Mouse (Mus musculus): Measurements from ENCODE around the gene Slc38a6.
A peak's percentile ranks its signal among the peaks of the same experiment; 100 is the strongest.

Slc38a6 gene

GRCm38 (mm10) chr12:73393018-73393417 is 106.4 kb downstream of the Slc38a6 start:
- no peak for DNase-seq (ENCODE audit: low spot score in 2 of 2)

- no peak for DNase-seq (ENCODE audit: low spot score in 2 of 2)
These were observed 107.3 kb downstream of the Slc38a6 start for GRCm38 (mm10) chr12:73393881-73394291.

DNA sequence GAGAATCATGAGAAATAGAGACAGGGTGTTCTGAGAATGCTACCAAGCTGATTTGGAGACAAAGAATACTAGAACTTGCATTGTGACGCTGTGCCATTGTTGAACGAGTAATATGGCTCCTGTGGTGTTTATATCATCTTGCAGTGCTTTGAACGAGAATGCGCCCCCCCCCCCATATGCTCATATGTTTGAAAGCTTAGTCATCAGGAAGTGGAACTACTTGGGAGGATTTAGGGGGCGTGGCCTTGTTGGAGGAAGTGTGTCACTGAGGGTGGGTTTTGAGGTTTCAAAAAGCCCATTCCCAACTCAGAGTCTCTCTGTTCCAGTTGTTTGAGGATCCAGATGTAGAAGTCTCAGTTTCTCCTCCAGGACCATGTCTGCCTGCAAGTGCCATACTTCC is 108.0 kb downstream of the Slc38a6 start:
- no peak for DNase-seq (ENCODE audit: low spot score in 2 of 2)

DNA sequence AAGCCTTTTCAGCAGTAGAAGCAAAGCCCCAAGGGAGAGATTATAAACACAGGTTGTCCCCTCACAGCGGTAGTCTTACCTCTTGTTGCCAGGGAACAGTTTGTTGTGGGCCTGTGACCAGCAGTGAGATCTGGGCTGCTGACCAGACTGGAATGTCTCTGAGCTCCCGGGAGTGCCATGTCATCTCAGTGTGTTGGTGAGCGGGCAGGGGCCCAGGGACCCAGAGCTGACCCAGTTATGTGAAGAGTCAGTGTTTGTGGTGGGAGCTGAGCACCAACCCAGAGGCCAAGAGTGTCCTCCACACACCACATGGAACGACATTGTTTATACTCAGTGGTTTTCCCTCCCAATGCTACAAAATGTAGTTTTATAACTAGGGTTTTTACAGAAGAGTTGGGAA is 112.8 kb downstream of the Slc38a6 start:
- peak in 1 of 2 experiments; percentile 7 for DNase-seq (ENCODE audit: low spot score in 2 of 2)

DNA sequence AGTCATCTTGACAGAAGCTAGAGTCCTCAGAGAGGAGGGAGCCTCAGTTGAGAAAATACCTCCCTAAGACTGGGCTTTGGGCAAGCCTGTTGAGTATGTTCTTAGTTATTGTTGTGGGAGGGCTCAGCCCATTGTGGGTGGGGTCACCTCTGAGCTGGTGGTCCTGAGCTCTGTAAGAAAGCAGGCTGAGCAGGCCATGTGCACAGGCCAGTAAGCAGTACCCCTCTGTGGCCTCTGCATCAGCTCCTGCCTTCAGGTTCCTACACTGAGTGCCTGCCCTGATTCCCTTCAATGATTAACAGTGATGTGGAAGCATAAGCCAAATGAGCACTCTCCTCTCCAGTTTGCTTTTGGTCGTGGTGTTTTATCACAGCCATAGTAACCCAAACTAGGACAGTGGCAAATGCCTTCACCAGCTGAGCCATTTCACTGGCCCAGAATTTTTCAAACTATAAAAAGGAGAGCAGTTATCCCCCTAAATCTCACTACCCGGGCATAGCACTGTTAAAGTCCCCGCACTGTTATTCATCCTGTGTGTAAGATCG is 114.0 kb downstream of the Slc38a6 start:
- peak in 1 of 2 experiments; percentile 0 for DNase-seq (ENCODE audit: low spot score in 2 of 2)

DNA sequence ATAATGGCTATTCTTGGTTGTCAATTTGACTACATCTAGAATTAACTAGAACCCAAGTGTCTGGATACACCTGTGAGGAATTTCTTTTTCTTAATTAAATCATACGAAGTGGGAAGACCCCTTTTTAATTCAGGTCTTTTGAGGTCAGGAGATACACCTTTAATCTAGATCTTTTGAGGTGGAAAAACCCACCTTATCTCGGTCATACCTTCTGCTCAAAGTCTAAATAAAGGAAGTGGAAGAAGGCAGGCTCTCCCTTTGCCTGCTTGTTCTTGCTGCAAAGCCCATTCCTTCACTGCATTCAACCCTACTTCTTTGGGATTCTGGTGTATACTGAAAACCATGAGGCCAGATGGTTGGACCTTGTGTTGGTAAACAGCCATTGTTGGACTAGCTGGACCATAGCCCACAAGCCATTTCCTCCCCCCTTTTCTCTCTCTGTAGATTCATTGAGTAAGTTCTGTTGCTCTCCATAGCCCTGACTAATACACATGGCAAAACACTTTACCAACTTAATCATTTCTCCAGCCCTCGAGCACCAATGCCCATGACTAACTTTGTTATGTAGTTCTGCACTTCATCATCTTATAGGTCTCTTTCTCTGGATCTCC is 115.0 kb downstream of the Slc38a6 start:
- DNase-seq (ENCODE audit: low spot score in 2 of 2) = no peak

GRCm38 (mm10) chr12:73402137-73402712 is 115.6 kb downstream of the Slc38a6 start:
- DNase-seq (ENCODE audit: low spot score in 2 of 2) = no peak

DNA sequence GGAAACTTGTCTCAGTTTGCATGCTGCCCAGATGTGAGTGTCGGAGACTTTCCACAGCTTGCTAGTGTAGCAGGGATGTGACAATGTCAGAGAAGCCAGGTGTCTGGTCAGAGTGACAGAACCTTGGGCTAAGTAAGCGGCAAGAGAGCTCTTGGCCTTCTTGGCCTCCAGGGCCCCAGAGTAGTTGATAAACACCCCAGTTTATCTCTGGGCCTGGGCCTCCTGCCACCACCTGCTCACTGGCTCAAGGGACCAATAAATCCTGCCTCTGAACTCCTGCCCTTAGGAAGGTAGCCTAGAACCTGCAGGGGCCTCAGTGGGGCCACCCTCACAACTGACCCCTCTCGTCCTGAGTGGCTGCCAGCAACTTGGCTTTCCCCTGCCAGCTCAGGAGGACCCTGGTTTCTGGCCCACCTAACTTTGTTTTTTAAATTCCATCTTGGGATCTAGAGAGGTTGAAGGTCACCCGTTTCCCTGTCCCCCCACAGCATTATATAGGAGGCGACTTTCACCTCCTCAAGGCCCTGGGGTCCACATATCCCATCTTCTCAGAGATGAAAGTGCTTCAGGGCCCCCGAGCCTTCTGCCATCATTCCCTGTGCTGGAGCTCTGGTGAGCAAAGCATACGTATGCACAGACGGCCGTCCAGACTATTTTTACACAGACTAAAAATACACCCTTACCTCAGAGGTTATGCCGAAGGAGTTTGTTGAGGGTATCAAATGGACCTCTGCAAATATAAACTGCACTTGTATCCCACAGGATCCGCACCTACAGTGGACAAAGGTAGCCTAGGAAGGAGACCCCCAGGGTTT is 116.5 kb downstream of the Slc38a6 start:
- DNase-seq (ENCODE audit: low spot score in 2 of 2) = no peak
